Mouse (Mus musculus) myocyte (in vitro differentiated cells): Measurements from ENCODE around the gene Olfr150. TPM values are rescaled to one million over a fixed set of nuclear protein-coding genes. Genes with fewer than 3 reads are reported as not detected.

Experiments
- H3K27me3 ChIP-seq: one replicate; pipeline ENCODE4 v1.6.1; 2011; ENCODE audit not compliant: control insufficient read depth, insufficient read depth, insufficient read length
- H3K36me3 ChIP-seq: one replicate; pipeline ENCODE4 v1.6.1; 2011; ENCODE audit not compliant: control insufficient read depth, insufficient read depth
- H3K4me2 ChIP-seq: one replicate; pipeline ENCODE4 v1.6.1; 2011; ENCODE audit warnings: low read depth, control low read depth
- H3K4me3 ChIP-seq: one replicate; pipeline ENCODE4 v1.5.1; 2011; ENCODE audit warnings: mild to moderate bottlenecking, control low read depth, moderate library complexity
- H3K79me2 ChIP-seq: one replicate; pipeline ENCODE4 v1.6.1; 2011; ENCODE audit not compliant: control insufficient read depth, insufficient read depth
- H3ac ChIP-seq: one replicate; pipeline ENCODE4 v1.6.1; 2011; ENCODE audit not compliant: control insufficient read depth, insufficient read length
- CEBPB ChIP-seq: IDR thresholded peaks from 2 replicates; pipeline ENCODE4 v1.6.1; 2011; ENCODE audit warnings: mild to moderate bottlenecking, moderate library complexity; ENCODE audit not compliant: poor library complexity, insufficient read depth, severe bottlenecking
- E2F4 ChIP-seq: IDR thresholded peaks from one replicate; pipeline ENCODE4 v1.6.1; 2011; ENCODE audit warnings: mild to moderate bottlenecking, control low read depth, moderate library complexity; ENCODE audit not compliant: insufficient read depth
- MAX ChIP-seq: IDR thresholded peaks from one replicate; pipeline ENCODE4 v1.6.1; 2011; ENCODE audit warnings: low read depth, mild to moderate bottlenecking, control low read depth
- MYOD1 ChIP-seq, 3 experiments: IDR thresholded peaks; one replicate each; pipeline ENCODE4 v1.6.1; 2011; ENCODE audit warnings: control low read depth in 2 of 3, low read depth in 2 of 3, mild to moderate bottlenecking in 2 of 3, moderate library complexity in 1 of 3; ENCODE audit not compliant: insufficient read length in 2 of 3, control insufficient read depth in 1 of 3
- MYOG ChIP-seq, 3 experiments: IDR thresholded peaks; one replicate each; pipeline ENCODE4 v1.6.1; 2011; ENCODE audit warnings: control low read depth in 2 of 3, low read depth in 2 of 3, mild to moderate bottlenecking in 2 of 3; ENCODE audit not compliant: insufficient read length in 2 of 3, control insufficient read depth in 1 of 3, insufficient read depth in 1 of 3
- POLR2A ChIP-seq: IDR thresholded peaks from one replicate; pipeline ENCODE4 v1.6.1; 2011; ENCODE audit warnings: low read depth, mild to moderate bottlenecking, control low read depth, moderate library complexity; ENCODE audit not compliant: insufficient read length
- POLR2AphosphoS2 ChIP-seq: IDR thresholded peaks from one replicate; pipeline ENCODE4 v1.6.1; 2011; ENCODE audit warnings: low read depth, control low read depth; ENCODE audit not compliant: insufficient read length
- REST ChIP-seq: IDR thresholded peaks from one replicate; pipeline ENCODE4 v1.6.1; 2011; ENCODE audit warnings: mild to moderate bottlenecking, control low read depth, moderate library complexity; ENCODE audit not compliant: insufficient read depth, insufficient read length
- SRF ChIP-seq: IDR thresholded peaks from one replicate; pipeline ENCODE4 v1.6.1; 2011; ENCODE audit warnings: low read depth; ENCODE audit not compliant: control insufficient read depth, insufficient read length
- TCF12 ChIP-seq: IDR thresholded peaks from one replicate; pipeline ENCODE4 v1.6.1; 2011; ENCODE audit warnings: mild to moderate bottlenecking, control low read depth; ENCODE audit not compliant: poor library complexity, insufficient read depth, severe bottlenecking
- TCF3 ChIP-seq: IDR thresholded peaks from one replicate; pipeline ENCODE4 v1.6.1; 2011; ENCODE audit warnings: low read depth, control low read depth; ENCODE audit not compliant: insufficient read length
- USF1 ChIP-seq: IDR thresholded peaks from one replicate; pipeline ENCODE4 v1.6.1; 2011; ENCODE audit warnings: low read depth, mild to moderate bottlenecking, control low read depth, moderate library complexity
- polyA plus RNA-seq: library from polyadenylated mRNA; unstranded; fragments of >200 nt; fragmentation: generic; extraction: Trizol; gene quantifications from one replicate; pipeline ENCODE4 v1.2.1, GENCODE M21; 2012; ENCODE audit warnings: missing spikeins

Olfr150 gene
- polyA plus RNA-seq, 1 experiment, result not detected

- H3K79me2 ChIP-seq, result no peaks in the 10 kb centered on the region
- TF ChIP-seq CEBPB (no peak), TCF12 (no peak), POLR2AphosphoS2 (no peak), MYOG (IDR thresholded peaks at IDR 0.05; ENCODE audit: control insufficient read depth in 1 of 3, insufficient read depth in 1 of 3, insufficient read length in 2 of 3, low read depth in 2 of 3) (no peak), REST (no peak), E2F4 (no peak), SRF (no peak), POLR2A (no peak), USF1 (no peak), TCF3 (no peak), MYOD1 (IDR thresholded peaks at IDR 0.05; ENCODE audit: control insufficient read depth in 1 of 3, insufficient read length in 2 of 3, low read depth in 2 of 3) (no peak), MAX (no peak)
- no peak within 1 kb of the TSS for H3ac ChIP-seq
- H3K36me3 ChIP-seq, result no peaks in the 10 kb centered on the region
- H3K27me3 ChIP-seq, result no peaks in the 10 kb centered on the region
- H3K4me3 ChIP-seq, result no peak within 1 kb of the TSS
- no peak within 1 kb of the TSS for H3K4me2 ChIP-seq
Observed at GRCm38 (mm10) chr9:39745949-39746348, 15.2 kb downstream of the Olfr150 start, which contains the start of gene Olfr967. Olfr967 (plus strand) TSS chr9:39746249.

GRCm38 (mm10) chr9:39746428-39746827, 15.7 kb downstream of the Olfr150 start:
- Histone ChIP-seq H3ac (no peak overlapping the region), H3K4me2 (no peak overlapping the region), H3K27me3 (no peaks in the 10 kb centered on the region), H3K36me3 (no peaks in the 10 kb centered on the region), H3K4me3 (no peak overlapping the region), H3K79me2 (no peaks in the 10 kb centered on the region)
- TF ChIP-seq TCF12, result no peak
- TF ChIP-seq REST, result no peak
- no peak for TF ChIP-seq SRF
- TF ChIP-seq MAX, result no peak
- no peak for TF ChIP-seq TCF3
- TF ChIP-seq USF1, result no peak
- TF ChIP-seq MYOG (IDR thresholded peaks at IDR 0.05; ENCODE audit: control insufficient read depth in 1 of 3, insufficient read depth in 1 of 3, insufficient read length in 2 of 3, low read depth in 2 of 3), result no peak
- TF ChIP-seq POLR2A, result no peak
- no peak for TF ChIP-seq E2F4
- TF ChIP-seq CEBPB, result no peak
- no peak for TF ChIP-seq MYOD1 (IDR thresholded peaks at IDR 0.05; ENCODE audit: control insufficient read depth in 1 of 3, insufficient read length in 2 of 3, low read depth in 2 of 3)
- no peak for TF ChIP-seq POLR2AphosphoS2

GRCm38 (mm10) chr9:39783153-39783552, 52.4 kb downstream of the Olfr150 start, which contains the start of gene Olfr968:
Olfr968 (minus strand) TSS chr9:39783253.
- H3ac ChIP-seq, result no peak within 1 kb of the TSS

More at GRCm38 (mm10) chr9:39783153-39783552, 52.4 kb downstream of the Olfr150 start, which contains the start of gene Olfr968:
- H3K4me2 ChIP-seq, result no peak within 1 kb of the TSS
- H3K27me3 ChIP-seq, result no peaks in the 10 kb centered on the region
- H3K4me3 ChIP-seq, result no peak within 1 kb of the TSS
- TF ChIP-seq MAX (no peak), POLR2A (no peak), TCF3 (no peak), POLR2AphosphoS2 (no peak), CEBPB (no peak), USF1 (no peak), MYOG (IDR thresholded peaks at IDR 0.05; ENCODE audit: control insufficient read depth in 1 of 3, insufficient read depth in 1 of 3, insufficient read length in 2 of 3, low read depth in 2 of 3) (no peak), SRF (no peak), E2F4 (no peak), TCF12 (no peak), MYOD1 (IDR thresholded peaks at IDR 0.05; ENCODE audit: control insufficient read depth in 1 of 3, insufficient read length in 2 of 3, low read depth in 2 of 3) (no peak), REST (no peak)
- no peaks in the 10 kb centered on the region for H3K79me2 ChIP-seq
- no peaks in the 10 kb centered on the region for H3K36me3 ChIP-seq

Other genes starting within 250 kb of the Olfr150 start
- gene Olfr44, start 237.0 kb upstream of the Olfr150 start, polyA plus RNA-seq, result not detected
- gene Olfr957, start 215.2 kb upstream of the Olfr150 start, polyA plus RNA-seq, result not detected
- not detected for gene Olfr958, start 176.9 kb upstream of the Olfr150 start, polyA plus RNA-seq
- gene Olfr959, start 155.4 kb upstream of the Olfr150 start, polyA plus RNA-seq, result not detected
- gene AW551984, start 126.6 kb upstream of the Olfr150 start, polyA plus RNA-seq, result 0.01 TPM
- gene Olfr148, start 120.3 kb upstream of the Olfr150 start, polyA plus RNA-seq, result not detected
- not detected for gene Olfr960, start 109.6 kb upstream of the Olfr150 start, polyA plus RNA-seq
- gene Olfr961, start 85.9 kb upstream of the Olfr150 start, polyA plus RNA-seq, result not detected
- not detected for gene Olfr963, start 63.8 kb upstream of the Olfr150 start, polyA plus RNA-seq
- 0.02 TPM for gene Olfr149, start 23.9 kb upstream of the Olfr150 start, polyA plus RNA-seq
- gene Olfr965, start 19.6 kb upstream of the Olfr150 start, polyA plus RNA-seq, result not detected
- not detected for gene Olfr967, start 15.3 kb downstream of the Olfr150 start, polyA plus RNA-seq
- not detected for gene Olfr968, start 52.3 kb downstream of the Olfr150 start, polyA plus RNA-seq
- gene Olfr969, start 60.0 kb downstream of the Olfr150 start, polyA plus RNA-seq, result not detected
- gene Olfr970, start 77.9 kb downstream of the Olfr150 start, polyA plus RNA-seq, result not detected
- gene Olfr971, start 105.9 kb downstream of the Olfr150 start, polyA plus RNA-seq, result not detected
- gene Olfr972, start 135.4 kb downstream of the Olfr150 start, polyA plus RNA-seq, result not detected
- not detected for gene Olfr229, start 176.4 kb downstream of the Olfr150 start, polyA plus RNA-seq
- gene Olfr974, start 206.5 kb downstream of the Olfr150 start, polyA plus RNA-seq, result not detected
- gene Olfr975, start 221.1 kb downstream of the Olfr150 start, polyA plus RNA-seq, result not detected
- not detected for gene Olfr976, start 230.2 kb downstream of the Olfr150 start, polyA plus RNA-seq